ENCODE assay signal across 7 mouse cellular contexts in genomic region chr7:100287748-100288578, GRCm38 (mm10). TPM values are rescaled to one million over a fixed set of nuclear protein-coding genes. Genes with fewer than 3 reads are reported as not detected.
DNase-seq lines count a peak whose midpoint lies in the region; ATAC-seq and TF ChIP-seq lines count a peak whose summit lies in the region.

No protein-coding gene starts in this region.

- ATAC-seq in heart, embryonic 13.5 days (ENCODE audit: extremely low read depth, insufficient number of reproducible peaks, low FRiP score, low TSS enrichment) = peak; percentile 66; the same call in 1 of the 2 replicates
- 0 out of 2 replicates have a peak, but pooled peaks have one; percentile 52 for ATAC-seq in kidney, postnatal 0 days (replicated peaks; ENCODE audit: low FRiP score, low read depth)

- peaks cover 18% of the 10 kb centered on the region for H3K36me3 ChIP-seq in heart, embryonic 13.5 days
- H3K36me3 ChIP-seq in kidney, postnatal 0 days (ENCODE audit: insufficient read depth, low read length) = no peaks in the 10 kb centered on the region

- peak overlapping the region; percentile 97 for H3K27ac ChIP-seq in heart, embryonic 13.5 days (replicated peaks)
- 0 out of 2 replicates have a peak overlapping the region, but pooled peaks have one; percentile 47 for H3K27ac ChIP-seq in kidney, postnatal 0 days

- no peaks in the 10 kb centered on the region for H3K9me3 ChIP-seq in heart, embryonic 13.5 days
- H3K9me3 ChIP-seq in kidney, postnatal 0 days (replicated peaks; ENCODE audit: low read length) = no peaks in the 10 kb centered on the region

- H3K27me3 ChIP-seq in heart, embryonic 13.5 days (replicated peaks) = no peaks in the 10 kb centered on the region; the same call in 1 of the 2 replicates
- H3K27me3 ChIP-seq in kidney, postnatal 0 days (ENCODE audit: insufficient read depth, low read length) = no peaks in the 10 kb centered on the region

- H3K4me2 ChIP-seq in heart, embryonic 13.5 days = peak overlapping the region; percentile 64
- peak overlapping the region; percentile 40 for H3K4me2 ChIP-seq in kidney, postnatal 0 days (ENCODE audit: low read length)

- 14% methylated on average over 7 of the region's 7 CpGs for WGBS in heart, embryonic 13.5 days
- 7% methylated on average over 7 of the region's 7 CpGs for WGBS in kidney, postnatal 0 days

- peak; percentile 64 for DNase-seq in MN1 (ENCODE audit: low spot score)
- peak; percentile 80 for DNase-seq in adrenal gland, postnatal 14 days
- peak; percentile 94 for DNase-seq in kidney, postnatal 0 days (ENCODE audit: low spot score)
- peak; percentile 49 for DNase-seq in lung, postnatal 25 days (ENCODE audit: low spot score)
- DNase-seq in urinary bladder, postnatal 25 days (ENCODE audit: low spot score) = peak; percentile 65
- DNase-seq in B cell, adult 2 months = no peak

- peak overlapping the region; percentile 32 for H3K4me3 ChIP-seq in heart, embryonic 13.5 days
- H3K4me3 ChIP-seq in kidney, postnatal 0 days (replicated peaks; ENCODE audit: low read depth, low read length) = no peak overlapping the region

- peaks cover 46% of the 10 kb centered on the region for H3K4me1 ChIP-seq in heart, embryonic 13.5 days
- 0 out of 2 replicates have a peak, but pooled peaks cover 14% of the 10 kb centered on the region for H3K4me1 ChIP-seq in kidney, postnatal 0 days (replicated peaks; ENCODE audit: insufficient read depth, low read length)

- peak overlapping the region; percentile 72 for H3K9ac ChIP-seq in heart, embryonic 13.5 days
- H3K9ac ChIP-seq in kidney, postnatal 0 days (ENCODE audit: low read depth, low read length) = no peak overlapping the region

- no peak for TF ChIP-seq CTCF in kidney, postnatal 0 days (IDR thresholded peaks at IDR 0.05; ENCODE audit: low read depth)

RNA-seq across cellular contexts. Expression of gene P4ha3, which starts 2.6 kb away (rescaled TPM):
- total RNA-seq in adrenal gland, postnatal 14 days (2021) = 1.4 and 1.8 TPM in 2 replicates
- polyA plus RNA-seq in heart, embryonic 13.5 days (2015; fragmentation: Nextera tagmentation; extraction: Ambion mirVana) = 11.0 and 11.6 TPM in 2 replicates
- polyA plus RNA-seq in kidney, postnatal 0 days (2015; fragmentation: Nextera tagmentation; extraction: Ambion mirVana) = 2.2 and 2.7 TPM in 2 replicates

Comparison
In these comparisons a context has a peak if more than half of its experiments do, and no peak if none do; other contexts are left out.
1. DNase-seq: peak in MN1 (single experiment), adrenal gland, postnatal 14 days (single experiment), kidney, postnatal 0 days (single experiment), lung, postnatal 25 days (single experiment) and urinary bladder, postnatal 25 days (single experiment); none in B cell, adult 2 months (0 of 2).